Mouse (Mus musculus): Measurements from ENCODE around the gene Fibp.

The Fibp gene

DNA sequence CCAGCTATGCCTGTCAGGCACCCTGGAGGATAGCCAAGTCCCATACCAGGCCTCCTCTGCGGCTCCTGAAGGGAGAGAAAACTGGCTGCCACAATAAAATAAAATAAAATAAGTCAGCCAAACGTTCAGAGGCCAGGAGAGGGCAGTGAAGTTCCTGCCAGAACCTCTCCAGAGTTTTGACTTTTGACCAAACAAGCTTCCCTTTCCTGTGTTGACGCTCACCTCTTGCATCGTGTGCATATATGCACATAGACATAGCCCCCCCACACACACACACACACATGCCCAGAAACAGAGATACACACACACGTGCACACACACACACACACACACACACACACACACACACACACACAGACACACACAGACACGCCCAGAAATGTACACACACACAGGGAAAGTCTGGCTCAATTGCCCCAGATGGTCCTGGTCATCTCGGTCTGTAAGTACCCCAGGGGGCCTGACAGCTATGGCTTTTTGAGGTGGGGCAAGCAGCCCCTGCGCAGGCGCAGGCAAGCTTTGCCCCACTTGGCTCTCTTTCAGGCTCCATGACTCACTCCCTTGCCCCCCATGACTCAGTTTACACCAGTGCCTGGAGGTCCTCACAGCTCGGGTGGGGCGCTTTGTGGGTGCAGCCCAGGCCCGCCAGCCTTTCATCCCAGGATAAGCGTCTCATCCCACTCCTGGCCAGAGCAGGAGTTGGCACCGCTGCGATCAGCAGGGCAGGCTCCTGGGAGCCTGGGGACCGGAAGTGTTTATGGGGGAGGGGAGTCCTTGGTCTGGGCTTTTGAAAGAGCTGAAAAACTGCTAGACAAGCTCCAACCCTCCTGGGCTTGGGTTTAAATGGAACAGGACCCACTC, 27.2 kb upstream of the Fibp start:
- peak; percentile 70 for DNase-seq (ENCODE audit: low spot score)

DNA sequence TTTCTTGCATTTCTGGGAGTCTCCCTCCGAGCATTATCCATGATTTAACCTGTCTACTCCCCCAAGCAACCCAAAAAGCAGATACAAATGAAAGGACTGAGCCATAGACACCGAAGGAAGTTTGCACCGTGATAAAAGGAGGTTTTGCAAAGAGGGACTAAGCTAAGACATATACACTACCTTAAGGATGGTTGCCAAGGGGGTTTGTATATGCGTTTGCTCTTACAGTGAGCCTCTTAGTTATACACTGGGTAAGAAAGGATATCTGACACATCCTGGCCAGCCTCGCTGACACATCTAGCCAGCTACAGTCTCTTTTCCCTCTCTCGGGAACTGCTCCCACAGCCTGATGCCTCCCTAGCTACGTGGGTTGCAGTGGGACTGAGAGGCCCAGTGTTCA, 26.5 kb upstream of the Fibp start:
- DNase-seq (ENCODE audit: low spot score): no peak

DNA sequence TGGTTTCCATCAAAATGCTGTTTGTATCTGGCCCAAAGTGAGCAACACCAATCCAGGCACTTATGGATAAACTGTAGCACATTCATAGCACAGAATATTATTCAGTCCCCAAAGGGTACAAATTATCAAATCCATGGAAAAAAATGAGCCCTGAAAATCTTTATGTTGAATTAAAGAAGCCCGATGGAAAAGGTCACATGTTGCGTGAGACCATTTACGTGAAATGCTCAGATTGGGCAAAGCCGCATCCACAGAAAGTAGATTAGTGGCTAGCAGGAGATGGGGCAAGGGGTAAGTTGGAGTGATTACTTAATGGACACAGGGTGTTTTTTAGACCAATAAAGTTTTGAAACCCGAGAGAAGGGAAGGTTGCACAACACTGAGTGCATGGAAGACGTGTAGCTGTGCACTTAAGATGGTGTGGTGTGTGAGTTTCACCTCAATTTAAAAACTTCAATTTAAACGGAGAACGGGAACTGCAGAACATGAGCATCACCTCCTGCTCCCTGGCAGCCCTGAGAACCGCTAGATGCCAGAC, 16.0 kb upstream of the Fibp start:
- no peak for DNase-seq (ENCODE audit: low spot score)

DNA sequence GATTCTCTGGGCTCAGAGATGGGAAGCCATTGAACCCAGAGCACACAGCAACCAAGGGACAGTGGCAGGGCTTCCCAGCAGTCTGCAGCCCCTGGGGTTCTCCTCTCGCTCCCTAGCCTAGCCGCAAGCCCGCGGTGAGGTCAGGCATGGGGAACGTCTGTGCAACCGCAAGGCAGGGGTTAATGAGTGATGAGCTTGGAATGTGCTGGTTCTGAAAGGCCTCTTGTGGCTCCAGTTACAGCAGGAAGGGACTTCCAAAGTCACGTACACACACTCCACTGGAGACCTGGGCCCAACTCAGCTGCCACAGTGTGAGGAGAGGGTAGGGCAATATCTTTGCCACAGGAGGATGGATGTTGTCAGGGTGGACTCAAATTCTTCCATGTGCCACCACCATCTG, 15.5 kb upstream of the Fibp start:
- no peak for DNase-seq (ENCODE audit: low spot score)

DNA sequence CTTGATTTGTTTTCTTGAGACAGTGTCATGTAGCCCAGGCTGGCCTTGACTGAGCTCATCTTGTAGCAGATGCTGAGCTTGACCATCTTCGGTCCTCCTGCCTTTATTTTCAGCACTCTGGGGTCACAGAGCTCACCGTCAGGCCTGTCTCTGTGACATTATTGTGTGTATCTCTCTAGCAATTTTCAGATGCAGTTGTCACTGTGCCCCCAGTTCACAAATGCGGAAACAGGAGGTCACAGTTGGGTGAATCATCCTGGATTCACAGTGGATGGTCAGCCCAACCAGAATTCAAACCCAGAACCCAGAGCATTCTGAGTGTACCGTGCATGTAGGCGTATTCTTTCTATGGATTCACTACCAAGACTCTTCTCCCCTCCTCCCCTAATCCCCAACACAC, 14.7 kb upstream of the Fibp start:
- no peak for DNase-seq (ENCODE audit: low spot score)

DNA sequence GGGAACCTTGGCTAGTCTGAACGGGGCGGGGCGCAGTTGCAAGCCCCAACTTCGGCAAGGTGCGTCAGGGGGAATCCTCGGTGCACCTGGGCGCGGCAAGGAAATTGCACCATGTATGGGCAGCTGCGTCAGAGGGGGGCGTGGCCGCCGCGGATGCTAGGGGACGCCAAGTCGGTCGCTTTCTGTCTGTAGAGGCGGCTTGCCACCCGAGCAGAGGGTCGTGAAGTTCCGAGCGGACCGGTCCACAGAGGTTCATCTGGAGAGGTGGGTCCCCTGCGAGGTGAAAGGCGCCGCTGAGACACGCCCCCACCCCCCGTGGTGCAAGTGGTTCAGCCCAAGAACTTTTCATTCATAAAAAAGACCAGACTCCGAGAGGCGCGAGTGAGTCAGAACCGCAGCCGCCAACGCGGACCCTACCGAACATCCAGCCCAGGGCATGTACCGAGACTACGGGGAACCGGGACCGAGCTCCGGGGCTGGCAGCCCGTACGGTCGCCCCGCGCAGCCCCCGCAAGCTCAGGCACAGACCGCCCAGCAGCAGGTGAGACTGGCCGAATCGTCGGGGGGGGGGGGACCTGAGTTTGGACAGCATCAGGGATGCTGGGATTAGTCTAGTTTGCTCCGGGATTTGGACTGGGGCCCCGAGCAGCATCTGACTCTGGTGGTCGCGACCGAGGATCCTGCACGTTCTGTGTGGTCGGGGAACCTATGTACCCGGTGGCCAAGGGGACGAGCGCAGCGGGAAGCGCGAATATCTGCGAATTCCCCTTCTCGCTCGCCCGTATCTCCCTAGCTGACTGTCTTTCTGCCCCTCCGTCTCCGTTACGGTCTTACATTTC, 12.7 kb upstream of the Fibp start, which contains the start of gene Fosl1:
Gene Fosl1 (plus strand): TSS at position 33 of the 839 bp plus-strand sequence.
- peak; percentile 88 for DNase-seq (ENCODE audit: low spot score)

DNA sequence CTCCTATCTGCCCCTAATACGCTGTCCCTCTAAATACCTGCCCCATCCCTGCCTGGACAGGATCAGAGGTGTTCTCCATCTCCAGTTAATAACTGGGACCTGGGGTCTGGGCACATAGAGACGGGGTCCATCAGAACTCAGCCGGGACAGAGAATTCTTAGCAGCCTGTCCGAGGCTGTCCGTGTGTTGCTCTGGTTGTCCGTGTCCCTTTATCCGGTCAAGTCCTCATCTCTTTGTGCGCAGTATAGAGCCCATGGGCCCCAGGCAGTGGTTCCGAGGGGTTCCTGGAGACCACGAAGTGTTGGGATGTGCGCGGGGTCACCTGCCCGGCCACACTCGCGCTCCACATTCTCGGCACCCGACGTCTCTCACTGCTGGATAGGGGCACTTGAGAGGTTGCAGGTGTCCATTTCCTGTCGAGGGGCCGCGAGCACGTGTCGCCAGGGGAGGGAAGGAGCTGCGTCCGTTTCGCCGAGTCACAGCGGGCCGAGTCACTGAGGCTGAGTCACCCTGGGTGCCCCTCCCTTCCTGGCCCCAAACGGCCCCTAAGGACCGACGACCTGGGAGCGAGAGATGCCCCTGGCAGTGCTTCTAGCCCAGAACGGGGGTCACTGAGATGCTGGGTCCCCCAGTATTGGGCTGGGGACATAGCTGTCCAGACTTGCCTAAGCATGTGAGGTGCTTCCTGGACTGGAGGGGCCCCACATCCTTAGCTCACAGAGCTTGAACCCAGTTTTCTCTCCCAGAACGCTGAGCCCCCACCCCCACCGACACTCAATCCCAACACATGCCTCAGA, 11.9 kb upstream of the Fibp start:
- DNase-seq (ENCODE audit: low spot score): no peak

DNA sequence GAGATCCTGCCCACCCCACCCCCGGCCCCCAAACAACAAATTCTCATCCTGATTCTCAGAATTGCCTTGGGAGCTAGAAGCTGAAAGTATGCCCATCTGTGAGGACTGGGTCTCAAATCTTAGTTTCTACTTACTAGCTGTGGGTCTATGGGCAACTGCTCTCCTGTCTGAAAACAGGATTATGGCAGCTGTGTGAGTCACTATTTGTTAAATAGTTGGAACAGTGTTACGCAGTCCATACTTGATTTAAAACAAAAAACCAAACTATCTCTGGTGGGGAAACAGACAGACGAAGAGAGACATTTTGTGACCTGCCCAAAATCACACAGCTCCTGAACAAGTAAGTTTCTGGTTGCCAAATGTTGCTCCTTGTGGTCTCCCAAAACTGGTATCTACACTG, 10.7 kb upstream of the Fibp start:
- no peak for DNase-seq (ENCODE audit: low spot score)

DNA sequence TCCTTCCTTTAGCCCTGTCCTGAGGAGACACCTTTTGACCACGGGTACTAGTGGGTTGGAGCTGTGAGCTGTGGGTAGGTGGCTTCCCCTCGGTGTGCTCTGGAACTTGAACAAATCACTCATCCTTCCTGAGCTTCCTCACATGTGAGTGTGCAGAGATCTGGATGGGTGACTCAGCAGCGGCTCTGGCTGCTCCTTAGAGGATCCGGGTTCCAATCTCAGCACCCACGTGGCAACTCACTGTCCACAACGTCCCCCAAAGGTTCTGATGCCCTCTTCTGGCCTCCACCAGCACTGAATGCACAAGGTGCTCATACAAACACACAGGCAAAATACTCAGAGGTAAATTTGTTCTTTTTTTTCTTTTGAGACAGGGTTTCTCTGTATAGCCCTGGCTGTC, 8.6 kb upstream of the Fibp start:
- no peak for DNase-seq (ENCODE audit: low spot score)

DNA sequence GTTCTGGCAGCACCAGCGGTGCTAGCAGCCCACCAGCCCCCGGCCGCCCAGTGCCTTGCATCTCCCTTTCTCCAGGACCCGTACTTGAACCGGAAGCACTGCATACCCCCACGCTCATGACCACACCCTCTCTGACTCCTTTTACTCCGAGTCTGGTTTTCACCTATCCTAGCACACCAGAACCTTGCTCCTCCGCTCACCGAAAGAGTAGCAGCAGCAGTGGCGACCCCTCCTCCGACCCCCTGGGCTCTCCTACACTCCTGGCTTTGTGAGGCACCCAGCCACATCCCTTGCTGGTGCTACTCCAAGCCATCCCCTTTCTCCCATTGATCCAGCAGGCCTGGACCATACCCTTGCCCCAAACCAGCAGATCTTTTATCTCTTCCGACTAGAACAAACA, 5.4 kb upstream of the Fibp start:
- no peak for DNase-seq (ENCODE audit: low spot score)

DNA sequence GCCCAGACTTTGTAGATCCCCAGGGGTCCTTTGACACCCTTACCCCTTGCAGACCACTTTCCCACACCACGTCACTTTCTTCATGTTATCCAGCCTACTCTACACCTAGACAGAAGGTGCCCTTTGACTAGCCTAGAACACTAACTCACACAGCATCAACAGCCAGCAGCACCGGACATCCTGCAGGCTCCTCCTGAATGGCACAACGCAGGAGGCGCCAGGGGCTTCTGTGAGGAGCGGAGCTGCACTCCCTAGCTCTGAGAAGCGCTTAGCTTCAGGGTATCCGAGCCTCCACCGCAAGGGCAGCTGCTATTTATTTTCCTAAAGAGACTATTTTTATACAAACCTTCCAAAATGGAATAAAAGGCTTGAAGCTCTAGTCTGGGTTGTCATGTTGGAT, 4.8 kb upstream of the Fibp start:
- no peak for DNase-seq (ENCODE audit: low spot score)

DNA sequence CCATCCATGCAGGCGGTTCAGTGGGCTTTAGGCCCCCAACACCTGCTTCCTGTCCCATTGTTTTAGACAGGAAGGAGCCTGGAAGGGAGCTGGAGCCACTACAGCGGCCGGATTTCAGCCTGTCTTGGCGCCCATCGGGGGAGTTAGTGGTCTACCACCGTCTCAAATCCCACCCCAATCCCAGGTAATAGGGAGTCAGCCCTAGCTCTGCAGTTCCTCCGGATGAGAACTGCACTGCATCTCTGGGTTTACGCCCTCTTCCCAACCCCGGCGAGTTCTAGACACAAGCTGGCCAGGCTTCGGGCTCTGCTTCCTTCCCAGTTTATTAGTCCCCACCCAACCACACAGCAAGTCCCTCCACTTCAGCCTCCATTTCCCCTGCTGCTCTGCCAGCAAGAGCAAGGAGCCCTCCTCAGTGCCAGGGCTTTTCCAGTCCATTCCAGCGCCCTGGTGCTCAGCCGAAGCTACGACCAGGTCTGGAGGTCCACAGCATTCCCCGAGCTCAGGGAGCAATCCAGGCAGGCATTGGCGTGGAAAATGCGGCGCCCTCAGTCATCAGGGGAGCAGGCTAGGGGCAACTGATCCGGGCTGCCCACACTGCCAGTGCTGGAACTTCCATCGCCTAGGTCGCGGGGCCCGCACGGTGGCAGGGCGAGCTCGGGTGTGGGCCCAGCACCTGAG, 4.0 kb upstream of the Fibp start:
- no peak for DNase-seq (ENCODE audit: low spot score)

DNA sequence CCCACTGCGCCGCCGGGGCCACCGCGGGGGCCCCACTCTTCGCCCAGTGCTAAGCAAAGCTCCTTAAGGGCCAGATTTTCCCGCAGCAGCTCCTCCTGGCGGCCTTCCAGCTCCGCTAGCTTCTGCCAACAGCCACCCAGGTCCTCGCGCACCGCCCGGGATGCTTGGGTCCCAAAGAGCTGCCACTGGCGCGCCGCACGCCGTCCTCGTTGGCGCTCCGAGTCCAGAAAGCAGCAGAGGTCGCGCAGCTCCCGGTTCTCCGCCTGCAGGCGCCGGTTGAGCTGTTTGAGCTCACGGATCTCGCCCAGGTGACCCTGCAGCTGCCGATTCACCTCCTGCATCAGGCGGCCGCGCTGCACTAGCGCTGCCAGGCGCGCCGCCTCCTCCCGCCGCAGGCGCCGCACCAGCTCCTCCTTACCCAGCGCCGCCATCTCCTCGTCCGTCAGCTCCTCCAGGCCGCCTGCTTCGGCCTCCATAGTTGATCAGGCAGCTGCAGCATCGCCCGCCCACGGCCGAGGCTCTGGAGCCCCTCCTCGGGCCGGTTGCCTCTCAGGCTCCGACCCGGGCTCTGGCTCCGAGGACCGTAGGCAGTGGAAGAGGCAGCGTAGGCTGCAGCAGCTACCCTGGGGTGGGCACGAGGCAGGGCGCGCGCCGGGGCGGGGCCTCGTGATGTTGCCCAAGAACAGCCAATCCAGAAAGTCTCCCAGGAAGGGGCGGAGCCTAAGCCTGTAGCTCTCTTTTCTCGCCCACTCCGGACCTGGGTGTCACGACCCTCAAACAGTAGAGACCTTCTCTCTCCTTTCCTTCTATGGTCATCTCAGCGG, 3.3 kb upstream of the Fibp start:
- DNase-seq (ENCODE audit: low spot score): peak; percentile 97

DNA sequence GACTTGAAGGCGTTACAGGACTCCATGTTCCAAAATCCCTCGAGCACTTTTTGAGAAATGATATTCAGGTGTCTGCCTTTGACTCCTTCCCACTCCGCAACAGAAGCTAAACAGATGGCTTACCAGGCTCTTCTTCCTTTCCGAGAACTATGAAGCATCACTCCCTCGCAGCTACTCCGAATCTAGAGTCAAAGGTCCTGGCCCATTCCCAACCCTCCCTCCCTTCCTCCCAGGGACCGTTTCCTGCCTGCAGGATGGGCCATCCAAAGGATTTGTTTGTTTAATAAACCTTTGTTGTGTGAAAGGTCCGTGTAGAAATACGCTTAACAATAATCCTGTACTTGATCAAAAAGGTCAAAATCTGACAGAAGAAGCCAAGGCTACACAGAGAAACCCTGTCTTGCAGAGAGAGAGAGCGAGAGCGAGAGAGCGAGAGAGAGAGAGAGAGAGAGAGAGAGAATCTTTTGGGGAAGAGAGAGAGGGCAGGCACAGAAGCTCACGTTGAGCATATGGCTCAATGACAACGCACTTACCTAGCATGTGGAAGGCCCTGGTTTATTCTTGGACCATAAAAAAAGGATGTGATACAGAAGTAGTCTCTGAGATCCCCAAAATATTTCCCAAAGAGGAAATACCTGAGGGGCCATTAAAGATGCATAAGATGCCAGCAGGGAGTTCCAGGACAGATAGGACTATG, 2.5 kb upstream of the Fibp start, which contains the start of gene Ccdc85b:
Gene Ccdc85b (minus strand): TSS at position 149 of the 697 bp plus-strand sequence.
- DNase-seq (ENCODE audit: low spot score): no peak

DNA sequence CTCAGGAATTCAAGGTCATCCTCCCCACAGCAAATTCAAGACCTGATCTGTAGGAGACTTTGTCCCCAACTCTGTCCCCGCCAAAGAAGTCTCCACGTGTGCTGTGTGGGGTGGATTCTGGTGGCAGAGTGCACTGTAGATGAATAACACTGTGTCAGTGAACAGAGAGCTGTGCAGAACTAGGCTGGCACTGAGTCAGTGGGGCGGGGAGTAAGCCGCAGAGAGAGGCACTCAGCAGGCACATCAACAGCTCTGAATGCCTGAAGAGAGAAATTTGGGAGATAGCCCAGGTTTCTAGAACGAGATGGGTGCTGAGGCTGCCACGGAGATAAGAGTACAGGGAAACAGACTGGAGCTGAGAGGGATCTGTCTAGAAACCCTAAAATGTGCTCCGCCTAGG, 1.4 kb upstream of the Fibp start:
- no peak for DNase-seq (ENCODE audit: low spot score)

DNA sequence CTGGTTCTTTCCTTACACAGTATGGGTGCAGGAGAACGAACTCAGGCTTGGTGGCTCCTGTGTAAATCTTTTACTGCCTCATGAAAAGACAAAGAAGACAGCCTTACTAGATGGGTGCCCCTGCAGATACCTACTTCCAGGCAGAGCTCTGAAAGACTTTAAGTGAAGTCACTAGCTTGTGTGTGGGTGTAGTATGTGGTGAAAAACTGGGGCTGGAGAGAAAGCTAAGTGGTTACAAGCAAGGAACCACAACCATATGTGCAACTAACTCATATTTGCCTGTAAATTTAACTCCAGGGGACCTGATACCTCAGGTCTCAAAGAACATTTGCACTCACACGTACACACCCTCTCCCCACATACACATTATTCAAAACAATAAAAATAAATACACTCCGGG, 519 bp upstream of the Fibp start:
- DNase-seq (ENCODE audit: low spot score): no peak

DNA sequence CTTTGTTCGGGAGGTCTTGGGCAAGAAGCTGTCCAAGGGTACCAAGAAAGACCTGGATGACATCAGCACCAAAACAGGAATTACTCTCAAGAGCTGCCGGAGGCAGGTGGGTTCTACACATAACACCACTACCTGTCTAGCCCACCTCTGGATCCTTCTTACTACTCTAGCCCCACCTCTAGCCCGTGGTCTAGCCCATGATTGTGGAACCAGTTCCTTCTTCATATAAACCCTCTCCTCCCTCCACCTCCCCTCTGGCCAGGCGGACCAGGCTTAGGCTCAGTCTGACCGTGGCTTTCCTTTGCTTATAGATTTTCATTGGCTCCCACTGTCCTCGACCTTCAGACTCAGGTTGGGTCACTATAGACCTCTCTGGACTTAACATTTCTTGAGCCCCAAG, 996 bp downstream of the Fibp start:
- DNase-seq (ENCODE audit: low spot score): no peak

DNA sequence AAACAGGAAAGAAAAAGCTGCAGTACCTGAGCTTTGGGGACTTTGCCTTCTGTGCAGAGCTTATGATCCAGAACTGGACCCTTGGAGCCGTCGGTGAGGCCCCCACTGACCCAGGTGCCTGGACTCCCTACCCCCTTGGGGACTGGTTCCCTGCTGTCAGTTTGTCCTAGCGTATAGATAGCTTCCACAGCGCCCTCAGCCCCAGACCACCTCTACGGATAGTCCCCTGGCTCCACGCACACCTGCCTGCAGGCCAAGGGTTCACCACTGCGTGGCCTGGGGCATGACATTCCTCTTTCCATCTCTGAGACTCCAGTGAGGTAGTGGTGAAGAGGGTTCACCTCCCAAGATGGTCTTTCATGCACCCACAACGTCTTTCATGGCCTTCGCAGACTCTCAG, 2.8 kb downstream of the Fibp start:
- DNase-seq (ENCODE audit: low spot score): no peak

DNA sequence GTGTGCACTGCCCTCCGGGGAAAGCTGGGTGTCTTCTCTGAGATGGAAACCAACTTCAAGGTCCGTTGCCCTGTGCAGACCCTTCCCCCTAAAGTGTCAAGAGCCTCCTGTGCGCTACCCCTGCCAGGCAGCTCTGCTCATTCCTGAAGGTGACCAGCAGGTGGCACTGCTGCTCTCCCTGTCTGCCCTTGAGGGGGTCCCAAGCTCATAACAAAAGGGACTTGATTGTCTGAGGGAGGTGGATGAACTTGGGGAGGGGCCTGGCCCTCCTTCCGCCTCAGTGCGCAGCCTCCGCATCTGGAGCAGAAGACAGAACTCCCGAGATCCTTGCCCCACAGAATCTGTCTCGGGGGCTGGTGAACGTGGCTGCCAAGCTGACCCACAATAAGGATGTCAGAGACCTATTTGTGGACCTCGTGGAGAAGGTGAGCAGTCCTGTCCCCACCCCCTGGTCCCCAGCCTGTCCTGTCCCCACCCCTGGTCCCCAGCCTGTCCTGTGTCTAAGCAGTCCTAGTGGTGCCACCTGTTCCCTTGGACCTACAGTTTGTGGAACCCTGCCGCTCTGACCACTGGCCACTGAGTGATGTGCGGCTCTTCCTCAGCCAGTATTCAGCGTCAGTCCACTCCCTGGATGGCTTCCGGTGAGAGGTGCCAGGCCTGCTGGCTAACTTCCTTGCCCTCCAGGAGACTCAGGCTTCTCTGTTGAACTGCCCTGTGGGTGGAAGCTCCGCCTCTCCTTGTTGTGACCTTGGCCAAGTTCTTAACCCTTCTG, 3.6 kb downstream of the Fibp start:
- DNase-seq (ENCODE audit: low spot score): peak; percentile 76
